Mouse (Mus musculus) midbrain, postnatal 0 days (tissue): ENCODE measurements around the gene Cyth1. TPM values are rescaled to one million over a fixed set of nuclear protein-coding genes. Genes with fewer than 3 reads are reported as not detected.
A peak's percentile ranks its signal among the peaks of the same experiment; 100 is the strongest.

ENCODE experiments used
- ATAC-seq: fragments of 200-750 bp; cut with Nextera tagmentation; 2 replicates; pipeline ENCODE4 v1.8.0; 2017; ENCODE audit warnings: moderate number of reproducible peaks, mild to moderate bottlenecking, moderate TSS enrichment, moderate library complexity; ENCODE audit not compliant: low FRiP score
- DNase-seq: peaks from one replicate; pipeline ENCODE4 v3.0.0-alpha.2; 2015; ENCODE audit warnings: low spot score
- H3K27ac ChIP-seq: fragments of 300-500 bp; sonication (generic); 2 replicates; pipeline ENCODE4 v1.5.1; 2014; ENCODE audit warnings: low read depth, mild to moderate bottlenecking, low read length, mixed read lengths
- H3K27me3 ChIP-seq: fragments of 300-500 bp; sonication (generic); 2 replicates; pipeline ENCODE4 v1.6.1; 2014; ENCODE audit warnings: low read length, control low read depth, mixed read lengths; ENCODE audit not compliant: insufficient read depth
- H3K36me3 ChIP-seq: fragments of 300-500 bp; sonication (generic); 2 replicates; pipeline ENCODE4 v1.6.1; 2014; ENCODE audit warnings: low read length, control low read depth, mixed read lengths; ENCODE audit not compliant: insufficient read depth
- H3K4me1 ChIP-seq: fragments of 300-500 bp; sonication (generic); 2 replicates; pipeline ENCODE4 v1.6.1; 2014; ENCODE audit warnings: mild to moderate bottlenecking, control low read depth, antibody characterized with exemption, low read length, mixed read lengths; ENCODE audit not compliant: insufficient read depth
- H3K4me2 ChIP-seq: fragments of 300-500 bp; sonication (generic); 2 replicates; pipeline ENCODE4 v1.6.1; 2014; ENCODE audit warnings: low read depth, mild to moderate bottlenecking, low read length, mixed read lengths; ENCODE audit not compliant: poor library complexity, severe bottlenecking
- H3K4me3 ChIP-seq: fragments of 300-500 bp; sonication (generic); 2 replicates; pipeline ENCODE4 v1.5.1; 2014; ENCODE audit warnings: low read depth, mild to moderate bottlenecking, low read length, moderate library complexity
- H3K9ac ChIP-seq: fragments of 300-500 bp; sonication (generic); replicated peaks from 2 replicates; pipeline ENCODE4 v1.6.1; 2014; ENCODE audit warnings: mild to moderate bottlenecking, low read length, moderate library complexity, mixed read lengths; ENCODE audit not compliant: poor library complexity, severe bottlenecking
- H3K9me3 ChIP-seq: fragments of 300-500 bp; sonication (generic); 2 replicates; pipeline ENCODE4 v1.6.1; 2016; ENCODE audit warnings: low read length, control low read depth
- CTCF ChIP-seq: IDR thresholded peaks from 2 replicates; pipeline ENCODE4 v1.5.1; 2016; ENCODE audit warnings: antibody characterized with exemption, mild to moderate bottlenecking
- WGBS: fragments of 180-500 bp; shearing (Covaris S2); extraction: QIAGEN DNeasy Blood & Tissue Kit; methylation state at CpG from one replicate; pipeline ENCODE4 v1.1.7; 2014; 5-methylcytosine and 5-hydroxymethylcytosine counted together
- polyA plus RNA-seq: library from polyadenylated mRNA; unstranded; fragments of >200 nt; fragmentation: Nextera tagmentation; extraction: Ambion mirVana; gene quantifications from 2 replicates; pipeline ENCODE4 v1.2.1, GENCODE M21; 2015
- total RNA-seq: library from RNA; depleted of rRNA; stranded (reverse); fragments of >200 nt; gene quantifications from 2 replicates; pipeline ENCODE4 v1.2.3, GENCODE M21; 2014

Cyth1 gene
- total and polyA plus RNA-seq, 2 experiments from 2014 or later, result 20.0 to 40.2 TPM

- 91% methylated on average over 7 of the region's 7 CpGs for WGBS
Observed at GRCm38 (mm10) chr11:118276328-118276727, 27.9 kb upstream of the Cyth1 start.

GRCm38 (mm10) chr11:118275092-118275491 lies 26.7 kb upstream of the Cyth1 start:
- Histone ChIP-seq H3K4me3 (no peak overlapping the region), H3K9me3 (no peaks in the 10 kb centered on the region), H3K4me2 (no peak overlapping the region), H3K9ac (no peak overlapping the region), H3K4me1 (no peaks in the 10 kb centered on the region), H3K27me3 (no peaks in the 10 kb centered on the region), H3K27ac (no peak overlapping the region), H3K36me3 (peaks cover 91% of the 10 kb centered on the region)
- no peak for ATAC-seq
- no peak for DNase-seq
- 96% methylated on average over 9 of the region's 9 CpGs for WGBS
- TF ChIP-seq CTCF, result no peak

More at GRCm38 (mm10) chr11:118276328-118276727, 27.9 kb upstream of the Cyth1 start:
- H3K4me3 ChIP-seq, result no peak overlapping the region
- DNase-seq, result no peak
- no peak overlapping the region for H3K9ac ChIP-seq
- TF ChIP-seq CTCF, result no peak
- no peak overlapping the region for H3K27ac ChIP-seq
- peaks cover 89% of the 10 kb centered on the region for H3K36me3 ChIP-seq
- no peak for ATAC-seq
- H3K9me3 ChIP-seq, result no peaks in the 10 kb centered on the region
- no peaks in the 10 kb centered on the region for H3K27me3 ChIP-seq
- no peaks in the 10 kb centered on the region for H3K4me1 ChIP-seq
- no peak overlapping the region for H3K4me2 ChIP-seq

GRCm38 (mm10) chr11:118269827-118270226 lies 21.4 kb upstream of the Cyth1 start:
- TF ChIP-seq CTCF, result peak; percentile 55
- Histone ChIP-seq H3K36me3 (peaks cover 82% of the 10 kb centered on the region), H3K4me3 (no peak overlapping the region), H3K9ac (no peak overlapping the region), H3K27me3 (no peaks in the 10 kb centered on the region), H3K4me1 (no peaks in the 10 kb centered on the region), H3K27ac (no peak overlapping the region), H3K4me2 (no peak overlapping the region), H3K9me3 (no peaks in the 10 kb centered on the region)
- WGBS, result over 99% methylated on average over 3 of the region's 3 CpGs
- DNase-seq (no peak), ATAC-seq (no peak)

- WGBS, result 88% methylated on average over 7 of the region's 7 CpGs
- Histone ChIP-seq H3K9ac (no peak overlapping the region), H3K36me3 (peaks cover 83% of the 10 kb centered on the region), H3K9me3 (no peaks in the 10 kb centered on the region), H3K4me2 (no peak overlapping the region), H3K4me1 (no peaks in the 10 kb centered on the region), H3K27me3 (no peaks in the 10 kb centered on the region), H3K27ac (no peak overlapping the region), H3K4me3 (no peak overlapping the region)
- TF ChIP-seq CTCF, result peak; percentile 27; the same call in 1 of the 2 replicates
- DNase-seq (no peak), ATAC-seq (no peak)
Observed at GRCm38 (mm10) chr11:118266666-118267046, 18.3 kb upstream of the Cyth1 start.

GRCm38 (mm10) chr11:118266044-118266665 lies 17.8 kb upstream of the Cyth1 start:
- H3K9me3 ChIP-seq, result no peaks in the 10 kb centered on the region
- no peak for TF ChIP-seq CTCF
- 89% methylated on average over 10 of the region's 10 CpGs for WGBS

GRCm38 (mm10) chr11:118265621-118266020 lies 17.2 kb upstream of the Cyth1 start:
- Histone ChIP-seq H3K4me3 (no peak overlapping the region), H3K27me3 (no peaks in the 10 kb centered on the region), H3K9ac (no peak overlapping the region), H3K4me2 (no peak overlapping the region), H3K9me3 (no peaks in the 10 kb centered on the region), H3K36me3 (peaks cover 85% of the 10 kb centered on the region), H3K4me1 (no peaks in the 10 kb centered on the region), H3K27ac (no peak overlapping the region)
- no peak for TF ChIP-seq CTCF
- ATAC-seq (no peak), DNase-seq (no peak)
- 95% methylated on average over 11 of the region's 11 CpGs for WGBS

More at GRCm38 (mm10) chr11:118266044-118266665, 17.8 kb upstream of the Cyth1 start:
- H3K4me2 ChIP-seq, result no peak overlapping the region
- DNase-seq (no peak), ATAC-seq (no peak)
- no peaks in the 10 kb centered on the region for H3K27me3 ChIP-seq
- H3K36me3 ChIP-seq, result peaks cover 83% of the 10 kb centered on the region
- no peak overlapping the region for H3K4me3 ChIP-seq
- no peak overlapping the region for H3K9ac ChIP-seq
- no peaks in the 10 kb centered on the region for H3K4me1 ChIP-seq
- no peak overlapping the region for H3K27ac ChIP-seq
